Mouse (Mus musculus): ENCODE measurements around the gene Slc44a5. TPM values are rescaled to one million over a fixed set of nuclear protein-coding genes. Genes with fewer than 3 reads are reported as not detected.
A peak's percentile ranks its signal among the peaks of the same experiment; 100 is the strongest.

Gene Slc44a5
- polyA plus RNA-seq, 1 experiment from 2014 or later: 0.53 TPM

DNA sequence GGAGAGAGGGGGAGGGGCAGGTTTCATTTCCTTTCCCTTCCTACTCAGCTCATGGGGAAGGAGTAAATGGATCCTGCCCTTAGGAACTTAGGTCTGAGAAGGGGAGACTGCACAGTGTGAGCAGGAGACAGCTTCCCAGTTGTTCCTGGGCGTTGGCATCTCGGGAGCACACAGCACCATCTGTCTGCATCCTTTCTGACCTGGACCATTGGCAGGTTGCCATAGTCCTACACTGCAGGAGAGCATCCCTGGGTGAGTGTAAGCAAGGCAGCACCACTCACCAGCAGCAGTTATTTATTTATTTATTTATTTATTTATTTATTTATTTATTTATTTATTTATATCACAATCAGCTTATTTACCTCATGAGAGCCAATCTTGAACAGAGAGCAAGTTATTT lies 12.4 kb upstream of the Slc44a5 start:
- no peak for TF ChIP-seq EP300 (optimal IDR thresholded peaks at IDR 0.05)
- TF ChIP-seq CTCF (IDR thresholded peaks at IDR 0.05; ENCODE audit: low read depth): no peak
- Histone ChIP-seq H3K27ac (replicated peaks) (no peak overlapping the region), H3K27me3 (ENCODE audit: control insufficient read depth, insufficient read depth, low read length) (no peaks in the 10 kb centered on the region), H3K36me3 (ENCODE audit: control insufficient read depth, insufficient read depth, low read length) (no peaks in the 10 kb centered on the region), H3K9me3 (ENCODE audit: control insufficient read depth, low read length) (no peaks in the 10 kb centered on the region), H3K4me1 (replicated peaks; ENCODE audit: control insufficient read depth, insufficient read depth) (no peaks in the 10 kb centered on the region), H3K4me2 (replicated peaks; ENCODE audit: low read depth) (no peak overlapping the region), H3K4me3 (ENCODE audit: low read depth, low read length) (no peak overlapping the region), H3K9ac (ENCODE audit: low read length) (no peak overlapping the region)
- ATAC-seq (ENCODE audit: low FRiP score, low TSS enrichment): no peak
- 66% methylated on average over 2 of the region's 2 CpGs for WGBS
- DNase-seq (ENCODE audit: low spot score): no peak

DNA sequence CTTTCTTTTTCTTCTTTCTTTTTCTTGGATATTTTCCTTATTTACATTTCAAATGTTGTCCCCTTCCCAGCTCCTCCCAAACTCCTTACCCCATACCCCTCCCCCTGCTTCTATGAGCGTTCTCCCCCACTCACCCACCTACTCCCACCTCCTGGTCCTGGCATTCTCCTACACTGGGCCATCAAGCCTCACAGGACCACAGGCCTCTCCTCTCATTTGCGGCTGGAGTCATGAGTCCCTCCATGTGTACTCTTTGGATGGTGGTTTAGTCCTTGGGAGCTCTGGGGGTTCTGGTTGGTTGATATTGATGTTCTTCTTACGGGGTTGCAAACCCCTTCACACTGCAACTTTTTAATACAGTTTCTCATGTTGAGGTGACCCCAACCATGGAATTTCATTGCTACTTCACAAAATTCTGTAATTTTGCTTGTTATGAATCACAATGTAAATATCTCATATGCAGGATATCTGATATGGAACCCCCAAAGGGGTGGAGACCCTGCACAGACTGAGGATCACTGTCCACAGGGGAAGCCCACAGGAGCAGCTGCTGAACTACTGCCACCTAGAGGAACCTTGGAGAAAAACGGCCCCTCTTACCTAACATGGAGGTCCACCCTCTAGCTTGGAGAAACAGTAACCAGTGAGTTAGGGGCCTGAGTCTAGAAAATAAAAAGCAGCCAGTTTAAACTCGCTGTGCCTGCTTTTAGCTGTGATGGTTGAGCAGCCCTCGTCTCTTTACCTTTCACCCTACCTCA lies 11.4 kb upstream of the Slc44a5 start:
- Histone ChIP-seq H3K27ac (replicated peaks) (no peak overlapping the region), H3K36me3 (ENCODE audit: control insufficient read depth, insufficient read depth, low read length) (no peaks in the 10 kb centered on the region), H3K4me2 (replicated peaks; ENCODE audit: low read depth) (no peak overlapping the region), H3K4me1 (replicated peaks; ENCODE audit: control insufficient read depth, insufficient read depth) (no peaks in the 10 kb centered on the region), H3K9ac (ENCODE audit: low read length) (no peak overlapping the region), H3K4me3 (ENCODE audit: low read depth, low read length) (no peak overlapping the region), H3K9me3 (ENCODE audit: control insufficient read depth, low read length) (no peaks in the 10 kb centered on the region), H3K27me3 (ENCODE audit: control insufficient read depth, insufficient read depth, low read length) (no peaks in the 10 kb centered on the region)
- no peak for ATAC-seq (ENCODE audit: low FRiP score, low TSS enrichment)
- DNase-seq (ENCODE audit: low spot score): no peak
- WGBS: 67% methylated on average over 6 of the region's 6 CpGs
- TF ChIP-seq CTCF (IDR thresholded peaks at IDR 0.05; ENCODE audit: low read depth) (peak; percentile 66), EP300 (optimal IDR thresholded peaks at IDR 0.05) (no peak)

DNA sequence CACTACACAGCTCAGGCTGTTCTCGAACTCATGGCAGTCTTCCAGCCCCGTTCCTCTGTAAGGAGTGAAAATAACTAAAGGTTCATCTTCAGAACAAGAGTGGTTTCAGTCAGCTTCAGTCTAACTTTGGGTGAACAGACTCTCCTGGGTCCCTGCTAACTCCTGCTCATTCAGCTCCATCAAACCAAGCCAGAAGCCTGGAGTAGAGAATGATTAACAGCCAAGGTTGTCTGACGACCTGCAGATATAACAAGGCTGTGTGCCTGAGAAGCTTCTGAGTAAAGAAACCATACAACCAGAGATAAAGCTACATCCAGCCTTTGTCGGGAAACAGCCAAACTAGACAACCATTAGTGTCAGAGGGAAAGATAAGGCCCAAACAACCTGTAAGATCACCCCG lies 5.8 kb upstream of the Slc44a5 start:
- no peak overlapping the region for H3K4me2 ChIP-seq (replicated peaks; ENCODE audit: low read depth)
- TF ChIP-seq EP300 (optimal IDR thresholded peaks at IDR 0.05) (no peak), CTCF (IDR thresholded peaks at IDR 0.05; ENCODE audit: low read depth) (no peak)
- H3K4me3 ChIP-seq (ENCODE audit: low read depth, low read length): no peak overlapping the region
- no peaks in the 10 kb centered on the region for H3K9me3 ChIP-seq (ENCODE audit: control insufficient read depth, low read length)
- DNase-seq (ENCODE audit: low spot score) (no peak), ATAC-seq (ENCODE audit: low FRiP score, low TSS enrichment) (no peak)
- no peaks in the 10 kb centered on the region for H3K4me1 ChIP-seq (replicated peaks; ENCODE audit: control insufficient read depth, insufficient read depth)
- H3K9ac ChIP-seq (ENCODE audit: low read length): no peak overlapping the region
- H3K27me3 ChIP-seq (ENCODE audit: control insufficient read depth, insufficient read depth, low read length): no peaks in the 10 kb centered on the region
- 61% methylated on average over 5 of the region's 5 CpGs for WGBS
- no peaks in the 10 kb centered on the region for H3K36me3 ChIP-seq (ENCODE audit: control insufficient read depth, insufficient read depth, low read length)
- no peak overlapping the region for H3K27ac ChIP-seq (replicated peaks)

DNA sequence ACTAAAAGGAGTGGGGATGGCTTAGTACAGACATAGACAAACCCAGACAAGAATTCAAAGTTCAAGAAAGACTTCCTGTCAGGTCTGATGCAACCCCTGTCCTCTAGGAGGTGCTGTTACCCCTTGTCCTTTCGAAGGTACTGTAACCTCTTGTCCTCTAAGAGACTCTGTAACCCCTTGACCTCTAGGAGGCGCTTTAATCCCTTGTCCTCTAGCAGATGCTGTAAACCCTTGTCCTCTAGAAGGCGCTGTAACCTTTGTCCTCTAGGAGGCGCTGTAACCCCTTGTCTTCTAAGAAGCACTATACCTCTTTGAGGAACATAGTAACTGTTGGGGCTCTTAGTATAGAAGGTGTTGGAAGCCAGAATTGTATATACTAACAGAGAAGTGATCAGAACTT lies 4.7 kb upstream of the Slc44a5 start:
- no peak overlapping the region for H3K9ac ChIP-seq (ENCODE audit: low read length)
- DNase-seq (ENCODE audit: low spot score) (peak; percentile 39), ATAC-seq (ENCODE audit: low FRiP score, low TSS enrichment) (no peak)
- 52% methylated on average over 4 of the region's 4 CpGs for WGBS
- no peak overlapping the region for H3K4me2 ChIP-seq (replicated peaks; ENCODE audit: low read depth)
- H3K27me3 ChIP-seq (ENCODE audit: control insufficient read depth, insufficient read depth, low read length): no peaks in the 10 kb centered on the region
- H3K4me1 ChIP-seq (replicated peaks; ENCODE audit: control insufficient read depth, insufficient read depth): no peaks in the 10 kb centered on the region
- H3K27ac ChIP-seq (replicated peaks): no peak overlapping the region
- H3K36me3 ChIP-seq (ENCODE audit: control insufficient read depth, insufficient read depth, low read length): no peaks in the 10 kb centered on the region
- H3K4me3 ChIP-seq (ENCODE audit: low read depth, low read length): no peak overlapping the region
- H3K9me3 ChIP-seq (ENCODE audit: control insufficient read depth, low read length): no peaks in the 10 kb centered on the region
- TF ChIP-seq CTCF (IDR thresholded peaks at IDR 0.05; ENCODE audit: low read depth): peak; percentile 74
- no peak for TF ChIP-seq EP300 (optimal IDR thresholded peaks at IDR 0.05)

DNA sequence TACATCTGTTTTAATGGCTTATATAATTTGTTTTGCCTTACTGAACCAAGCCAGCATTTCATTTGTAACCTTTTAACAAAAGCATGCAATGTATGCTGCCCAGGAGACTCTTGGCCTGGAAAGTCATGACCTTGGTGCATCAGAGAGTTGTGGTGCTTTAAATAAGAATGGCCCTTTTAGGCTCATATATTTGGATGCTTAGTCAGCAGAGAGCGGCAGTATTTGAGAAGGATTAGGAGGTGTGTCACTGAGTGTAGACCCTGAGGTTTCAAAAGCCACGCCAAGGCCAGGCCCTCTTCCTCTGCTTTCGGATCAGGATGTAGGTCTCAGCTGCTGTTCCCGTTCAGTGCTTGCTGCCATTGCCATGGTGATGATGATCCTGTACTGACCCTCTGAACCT lies 3.8 kb upstream of the Slc44a5 start:
- Histone ChIP-seq H3K27me3 (ENCODE audit: control insufficient read depth, insufficient read depth, low read length) (no peaks in the 10 kb centered on the region), H3K36me3 (ENCODE audit: control insufficient read depth, insufficient read depth, low read length) (no peaks in the 10 kb centered on the region), H3K4me3 (ENCODE audit: low read depth, low read length) (no peak overlapping the region), H3K27ac (replicated peaks) (no peak overlapping the region), H3K9me3 (ENCODE audit: control insufficient read depth, low read length) (no peaks in the 10 kb centered on the region), H3K4me1 (replicated peaks; ENCODE audit: control insufficient read depth, insufficient read depth) (no peaks in the 10 kb centered on the region), H3K9ac (ENCODE audit: low read length) (no peak overlapping the region), H3K4me2 (replicated peaks; ENCODE audit: low read depth) (no peak overlapping the region)
- no peak for ATAC-seq (ENCODE audit: low FRiP score, low TSS enrichment)
- 80% methylated on average over 4 of the region's 4 CpGs for whole genome bisulfite sequencing
- no peak for DNase-seq (ENCODE audit: low spot score)
- TF ChIP-seq EP300 (optimal IDR thresholded peaks at IDR 0.05): no peak
- TF ChIP-seq CTCF (IDR thresholded peaks at IDR 0.05; ENCODE audit: low read depth): no peak

DNA sequence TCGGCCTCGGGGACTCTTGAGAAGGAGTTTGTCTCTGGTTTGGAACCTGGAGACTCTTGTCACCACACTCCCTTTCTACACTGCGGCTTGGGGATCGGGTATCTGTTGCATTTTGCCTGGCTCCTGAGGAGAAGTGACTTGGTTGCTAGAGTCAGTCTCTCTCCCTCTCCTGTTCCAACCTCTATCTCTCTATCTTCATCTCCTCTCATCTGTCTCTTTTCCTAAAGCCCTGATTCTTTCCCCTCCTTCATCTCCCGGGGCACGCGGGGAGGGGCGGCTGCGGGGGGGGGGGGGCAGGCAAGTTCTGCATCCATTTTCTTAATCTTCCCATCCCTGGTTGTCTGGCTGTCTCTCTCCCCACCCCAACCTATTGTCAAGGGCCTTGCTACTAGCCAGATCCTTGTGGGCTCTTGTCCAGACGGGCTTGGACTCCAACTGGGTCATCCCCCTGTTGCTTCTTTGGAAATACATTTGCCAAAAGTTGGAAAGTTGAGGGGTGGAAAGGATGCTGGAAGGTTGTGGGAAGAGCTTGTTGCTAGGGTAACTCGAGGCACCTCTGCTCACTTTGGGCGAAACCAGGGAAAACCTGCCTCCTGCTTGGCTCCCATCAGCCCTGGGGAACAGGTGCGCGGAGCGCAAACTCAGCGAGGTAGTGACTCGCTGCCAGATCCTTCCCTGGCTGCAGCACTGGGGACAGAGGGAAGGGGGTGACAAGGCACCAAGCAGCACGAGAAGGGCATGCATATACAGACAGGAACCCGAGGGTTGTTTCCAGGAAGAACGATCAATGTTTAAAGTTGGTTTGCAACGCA lies 919 bp downstream of the Slc44a5 start:
- ATAC-seq (ENCODE audit: low FRiP score, low TSS enrichment) (no peak), DNase-seq (ENCODE audit: low spot score) (no peak)
- Histone ChIP-seq H3K27ac (replicated peaks) (no peak overlapping the region), H3K27me3 (ENCODE audit: control insufficient read depth, insufficient read depth, low read length) (no peaks in the 10 kb centered on the region), H3K4me1 (replicated peaks; ENCODE audit: control insufficient read depth, insufficient read depth) (no peaks in the 10 kb centered on the region), H3K36me3 (ENCODE audit: control insufficient read depth, insufficient read depth, low read length) (no peaks in the 10 kb centered on the region), H3K9ac (ENCODE audit: low read length) (no peak overlapping the region), H3K4me3 (ENCODE audit: low read depth, low read length) (peak overlapping the region; percentile 48), H3K4me2 (replicated peaks; ENCODE audit: low read depth) (peak overlapping the region; percentile 75), H3K9me3 (ENCODE audit: control insufficient read depth, low read length) (no peaks in the 10 kb centered on the region)
- TF ChIP-seq CTCF (IDR thresholded peaks at IDR 0.05; ENCODE audit: low read depth): no peak
- TF ChIP-seq EP300 (optimal IDR thresholded peaks at IDR 0.05): no peak
- 12% methylated on average over 19 of the region's 21 CpGs for WGBS
